Mouse (Mus musculus): ENCODE measurements at regions not wholly inside any gene's neighbourhood (a gene's known extent, or its start where the extent isn't known, plus 50 kb on each side); places are given as distances from the start of the nearest gene placed in this dataset.

DNA sequence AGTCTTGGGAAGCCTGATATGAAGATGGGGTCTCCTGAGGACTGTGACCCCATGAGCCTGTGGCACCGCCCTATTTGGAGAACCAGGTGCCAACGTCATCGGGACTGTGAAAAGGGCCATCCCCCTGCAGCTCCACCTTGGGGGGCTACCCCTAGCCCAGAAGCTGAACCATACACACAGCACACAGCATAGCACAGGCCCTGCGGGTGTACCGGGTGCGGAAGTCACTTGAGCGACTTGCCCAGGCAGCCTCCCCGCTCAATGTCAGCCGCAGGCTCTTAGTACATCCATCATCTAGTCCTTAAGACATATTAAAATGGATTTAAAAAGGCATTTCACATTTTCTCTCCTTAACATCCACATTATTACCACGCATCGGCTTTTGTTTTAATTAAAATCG lies 118.2 kb upstream of the Smad3 start:
- H3K4me1 ChIP-seq, result peaks cover 43% of the 10 kb centered on the region
- WGBS, result 87% methylated on average over 12 of the region's 12 CpGs
- H3K27me3 ChIP-seq (ENCODE audit: insufficient read depth, poor library complexity, severe bottlenecking), result no peaks in the 10 kb centered on the region
- no peaks in the 10 kb centered on the region for H3K9me3 ChIP-seq
- no peak for DNase-seq (ENCODE audit: low spot score)
- H3K27ac ChIP-seq, result 0 out of 2 replicates have a peak overlapping the region, but pooled peaks have one; percentile 6
- no peak overlapping the region for H3K4me3 ChIP-seq
- no peaks in the 10 kb centered on the region for H3K36me3 ChIP-seq

DNA sequence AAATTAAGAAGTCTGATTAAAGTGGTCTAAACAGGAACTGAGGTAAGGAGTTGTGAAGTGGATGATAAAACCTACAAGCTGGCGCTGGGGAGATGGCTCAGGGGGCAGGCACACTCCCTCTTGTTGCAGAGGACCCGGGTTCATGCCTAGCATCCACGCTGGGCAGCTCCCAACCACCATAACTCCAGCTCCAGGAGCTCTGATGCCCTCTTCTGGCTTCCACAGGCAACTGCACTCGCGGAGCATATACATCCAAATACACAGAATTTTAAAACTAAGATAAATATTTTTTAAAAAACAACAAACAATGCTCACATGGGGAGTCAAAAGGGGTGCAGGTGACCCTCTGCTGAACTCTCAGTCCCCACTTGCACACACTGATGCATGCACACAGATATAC lies 117.4 kb upstream of the Smad3 start:
- H3K27ac ChIP-seq, result no peak overlapping the region
- H3K36me3 ChIP-seq, result no peaks in the 10 kb centered on the region; the same call in 1 of the 2 replicates
- 87% methylated on average over 5 of the region's 5 CpGs for WGBS
- peaks cover 35% of the 10 kb centered on the region for H3K4me1 ChIP-seq
- DNase-seq (ENCODE audit: low spot score), result no peak
- H3K9me3 ChIP-seq, result 0 out of 2 replicates have a peak, but pooled peaks cover 2% of the 10 kb centered on the region
- no peak overlapping the region for H3K4me3 ChIP-seq
- H3K27me3 ChIP-seq (ENCODE audit: insufficient read depth, poor library complexity, severe bottlenecking), result no peaks in the 10 kb centered on the region

DNA sequence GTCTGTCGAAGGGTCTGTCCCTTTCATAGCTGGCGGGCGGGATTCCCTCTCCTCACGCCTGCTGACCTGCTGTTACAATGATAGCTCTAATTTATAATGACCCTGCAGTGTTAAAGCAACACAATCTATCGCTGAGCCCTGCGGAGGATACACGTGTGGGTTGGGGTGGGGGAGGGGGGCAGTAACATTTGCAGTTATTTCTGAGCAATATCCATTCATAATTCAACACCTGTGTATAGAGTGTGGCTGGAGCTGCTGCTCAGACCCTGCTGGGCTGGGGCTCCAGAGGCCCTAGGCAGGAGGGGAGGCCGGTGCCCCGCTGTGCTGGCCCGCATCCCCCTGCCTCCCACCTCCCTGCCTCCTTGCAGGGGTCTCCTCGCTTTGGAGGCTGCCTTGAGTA lies 106.6 kb upstream of the Smad3 start:
- Histone ChIP-seq H3K27me3 (ENCODE audit: insufficient read depth, poor library complexity, severe bottlenecking) (no peaks in the 10 kb centered on the region), H3K27ac (0 out of 2 replicates have a peak overlapping the region, but pooled peaks have one; percentile 6), H3K9me3 (no peaks in the 10 kb centered on the region; the same call in 1 of the 2 replicates), H3K4me3 (no peak overlapping the region), H3K4me1 (peaks cover 37% of the 10 kb centered on the region), H3K36me3 (no peaks in the 10 kb centered on the region)
- no peak for DNase-seq (ENCODE audit: low spot score)
- 57% methylated on average over 11 of the region's 11 CpGs for WGBS

DNA sequence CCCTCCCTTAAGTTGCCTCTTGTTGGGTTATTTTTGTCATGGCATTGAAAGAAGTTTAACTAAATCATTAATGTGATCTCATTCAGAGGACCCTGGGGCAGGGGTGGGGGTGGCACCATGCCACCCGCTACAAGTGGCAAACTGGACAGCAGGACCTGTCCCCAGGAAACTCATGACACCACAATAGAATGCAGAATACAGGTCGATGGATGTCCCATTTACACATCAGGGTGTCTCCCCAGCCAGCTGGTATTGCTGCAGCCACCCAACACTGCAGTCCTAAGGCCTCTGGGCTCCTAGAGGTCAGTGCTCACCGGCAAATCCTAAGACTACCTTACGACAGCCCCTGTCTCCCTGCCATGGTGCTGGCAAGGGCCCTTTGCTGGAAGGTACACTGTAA lies 105.5 kb upstream of the Smad3 start:
- DNase-seq (ENCODE audit: low spot score), result no peak
- H3K27ac ChIP-seq, result no peak overlapping the region
- no peaks in the 10 kb centered on the region for H3K36me3 ChIP-seq
- H3K4me1 ChIP-seq, result peaks cover 37% of the 10 kb centered on the region
- 77% methylated on average over 4 of the region's 4 CpGs for WGBS
- H3K9me3 ChIP-seq, result no peaks in the 10 kb centered on the region; the same call in 1 of the 2 replicates
- no peak overlapping the region for H3K4me3 ChIP-seq
- H3K27me3 ChIP-seq (ENCODE audit: insufficient read depth, poor library complexity, severe bottlenecking), result no peaks in the 10 kb centered on the region

DNA sequence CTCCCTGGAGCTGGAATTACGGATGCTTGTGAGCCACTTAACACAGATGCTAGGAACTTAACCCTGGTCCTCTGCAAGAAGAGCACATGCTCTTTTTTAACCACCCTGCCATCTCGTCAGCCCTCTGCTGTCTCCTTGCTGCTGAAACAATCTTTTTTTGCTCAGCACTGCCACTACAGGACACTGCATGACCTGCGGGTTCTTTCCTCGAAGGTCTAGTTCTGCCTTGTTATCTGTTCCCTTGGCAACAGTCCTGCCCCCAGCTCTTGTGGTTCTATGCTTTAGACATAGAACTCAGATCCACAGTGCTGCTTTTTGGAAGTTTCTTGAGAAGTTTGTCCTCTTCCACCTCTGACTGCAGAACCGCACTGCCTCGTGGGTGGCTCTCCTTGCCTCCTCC lies 104.6 kb upstream of the Smad3 start:
- Histone ChIP-seq H3K9me3 (no peaks in the 10 kb centered on the region; the same call in 1 of the 2 replicates), H3K4me1 (peaks cover 37% of the 10 kb centered on the region), H3K27ac (0 out of 2 replicates have a peak overlapping the region, but pooled peaks have one; percentile 6), H3K4me3 (no peak overlapping the region), H3K27me3 (ENCODE audit: insufficient read depth, poor library complexity, severe bottlenecking) (no peaks in the 10 kb centered on the region), H3K36me3 (no peaks in the 10 kb centered on the region)
- WGBS, result 34% methylated on average over 6 of the region's 6 CpGs
- DNase-seq (ENCODE audit: low spot score), result peak; percentile 89

DNA sequence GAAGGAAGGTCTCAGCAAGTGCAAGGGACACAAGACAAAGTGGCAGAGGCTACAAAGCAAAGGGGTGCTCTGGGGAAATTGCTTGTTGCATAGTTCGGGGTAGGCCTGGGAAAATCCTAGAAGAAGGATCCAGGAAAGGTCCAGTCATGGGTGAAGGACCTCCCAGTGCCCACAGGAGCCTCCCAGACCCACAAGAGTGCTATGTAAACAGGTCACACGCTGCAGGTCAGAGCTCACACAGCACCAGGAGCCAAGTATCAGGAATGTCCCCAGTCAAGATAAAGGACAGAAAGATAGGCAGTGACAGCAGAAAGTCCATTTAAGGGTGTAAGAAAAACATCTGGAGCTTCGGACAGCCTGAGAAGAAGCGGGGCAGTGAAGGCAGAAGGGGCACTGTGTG lies 103.6 kb upstream of the Smad3 start:
- no peaks in the 10 kb centered on the region for H3K27me3 ChIP-seq (ENCODE audit: insufficient read depth, poor library complexity, severe bottlenecking)
- no peaks in the 10 kb centered on the region for H3K36me3 ChIP-seq
- no peak overlapping the region for H3K4me3 ChIP-seq
- DNase-seq (ENCODE audit: low spot score), result no peak
- peak overlapping the region; percentile 67 for H3K27ac ChIP-seq
- no peaks in the 10 kb centered on the region; the same call in 1 of the 2 replicates for H3K9me3 ChIP-seq
- H3K4me1 ChIP-seq, result peaks cover 42% of the 10 kb centered on the region
- WGBS, result 24% methylated on average over 4 of the region's 4 CpGs

DNA sequence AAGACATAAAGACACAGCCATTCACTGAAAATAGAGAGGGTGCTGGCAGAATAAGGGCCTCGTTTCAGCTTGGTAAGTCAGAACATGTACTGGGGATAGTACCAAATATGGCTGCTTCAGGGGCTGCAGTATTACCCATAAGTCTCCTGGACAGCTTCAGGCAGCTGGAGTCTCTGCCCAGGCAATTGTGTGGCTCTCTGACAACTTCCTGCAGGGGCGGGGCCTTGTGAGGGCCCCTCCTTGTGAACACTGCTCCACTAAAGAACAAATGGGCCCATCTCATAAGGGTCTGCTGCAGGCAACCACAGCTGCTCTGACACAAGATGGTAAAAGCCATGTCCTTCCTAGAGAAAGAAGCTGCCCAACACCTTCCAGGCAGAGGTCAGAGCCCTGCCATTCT lies 102.4 kb upstream of the Smad3 start:
- WGBS, result 83% methylated on average over 2 of the region's 2 CpGs

DNA sequence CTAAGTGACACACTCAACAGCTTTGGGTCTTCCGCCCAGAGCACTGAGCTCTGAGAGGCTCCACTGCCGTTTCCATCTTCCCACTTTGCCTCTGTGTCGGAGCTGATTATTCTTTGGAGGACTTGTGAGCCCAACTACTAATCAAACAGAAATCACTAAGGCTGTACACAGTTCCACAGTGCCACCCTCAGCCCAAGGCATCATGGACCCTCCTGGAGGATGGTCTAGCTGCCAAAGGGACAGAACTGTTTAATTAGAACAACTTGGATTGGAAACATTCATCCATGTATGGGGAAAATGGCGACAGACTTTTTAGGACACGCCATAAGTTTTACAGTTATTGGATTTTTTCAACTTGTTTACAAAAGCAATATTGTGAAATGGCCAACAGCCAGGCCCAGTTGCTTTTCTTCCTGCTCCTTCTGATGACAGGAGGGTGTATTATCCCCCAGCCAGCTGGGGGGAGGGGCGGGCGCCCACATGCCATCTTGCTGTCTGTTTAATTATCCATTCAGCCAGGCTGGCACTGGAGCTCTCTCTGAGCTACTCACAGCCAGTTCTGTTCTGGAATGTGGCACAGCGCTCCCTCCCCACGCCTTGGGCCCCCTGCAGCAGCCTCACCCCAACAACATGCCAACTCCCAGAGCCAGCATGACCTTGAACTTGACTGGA lies 98.4 kb upstream of the Smad3 start:
- H3K4me1 ChIP-seq, result peaks cover 26% of the 10 kb centered on the region
- no peaks in the 10 kb centered on the region for H3K36me3 ChIP-seq
- DNase-seq (ENCODE audit: low spot score), result no peak
- WGBS, result 75% methylated on average over 9 of the region's 9 CpGs
- no peak overlapping the region for H3K4me3 ChIP-seq
- 0 out of 2 replicates have a peak overlapping the region, but pooled peaks have one; percentile 57 for H3K27ac ChIP-seq
- no peaks in the 10 kb centered on the region; the same call in 1 of the 2 replicates for H3K27me3 ChIP-seq (ENCODE audit: insufficient read depth, poor library complexity, severe bottlenecking)
- H3K9me3 ChIP-seq, result no peaks in the 10 kb centered on the region

More for the DNA sequence above, 102.4 kb upstream of the Smad3 start:
- H3K36me3 ChIP-seq, result no peaks in the 10 kb centered on the region
- peaks cover 45% of the 10 kb centered on the region for H3K4me1 ChIP-seq
- H3K4me3 ChIP-seq, result no peak overlapping the region
- no peak for DNase-seq (ENCODE audit: low spot score)
- no peak overlapping the region; the same call in 1 of the 2 replicates for H3K27ac ChIP-seq
- H3K9me3 ChIP-seq, result no peaks in the 10 kb centered on the region
- no peaks in the 10 kb centered on the region for H3K27me3 ChIP-seq (ENCODE audit: insufficient read depth, poor library complexity, severe bottlenecking)

DNA sequence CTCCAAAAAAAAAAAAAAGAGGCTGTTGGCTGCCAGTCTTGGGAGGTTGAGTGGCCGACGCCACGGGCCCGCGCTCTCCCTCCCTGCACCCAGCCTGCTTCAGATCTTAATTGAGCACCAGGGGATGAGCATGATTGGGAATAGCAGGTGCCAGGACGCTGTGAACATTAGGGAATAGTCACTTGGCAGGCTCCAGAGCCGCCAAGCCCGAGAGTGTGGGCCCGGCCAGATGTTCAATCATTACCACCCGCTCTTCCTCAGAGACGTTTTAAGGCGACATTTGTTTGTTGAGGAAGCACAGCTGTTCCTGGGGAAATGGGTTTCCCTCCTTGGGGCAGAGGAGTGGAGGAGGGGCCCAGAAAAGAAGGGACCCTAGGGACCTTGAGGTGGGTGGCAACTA lies 94.0 kb upstream of the Smad3 start:
- no peaks in the 10 kb centered on the region for H3K9me3 ChIP-seq
- no peak overlapping the region for H3K4me3 ChIP-seq
- no peak for DNase-seq (ENCODE audit: low spot score)
- H3K27ac ChIP-seq, result no peak overlapping the region
- 65% methylated on average over 12 of the region's 12 CpGs for WGBS
- no peaks in the 10 kb centered on the region; the same call in 1 of the 2 replicates for H3K27me3 ChIP-seq (ENCODE audit: insufficient read depth, poor library complexity, severe bottlenecking)
- H3K36me3 ChIP-seq, result no peaks in the 10 kb centered on the region
- H3K4me1 ChIP-seq, result peaks cover 10% of the 10 kb centered on the region

DNA sequence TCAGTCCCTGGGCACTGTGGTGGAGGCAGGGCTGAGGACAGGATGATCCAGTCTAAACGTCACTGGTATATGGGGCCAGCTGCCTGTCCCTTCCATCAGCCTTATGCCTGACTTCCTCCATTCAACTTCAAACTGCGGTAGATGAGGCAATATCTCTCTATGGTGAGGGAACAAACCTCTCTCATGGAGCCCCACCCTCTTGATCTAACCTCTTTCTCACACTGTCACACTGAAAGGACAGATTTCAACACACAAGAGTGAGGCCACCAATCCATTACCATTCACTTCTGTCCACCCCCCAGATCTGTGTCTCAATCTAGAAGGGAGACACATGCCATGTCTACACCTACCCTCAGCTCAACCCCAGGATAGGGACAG lies 92.5 kb upstream of the Smad3 start:
- no peaks in the 10 kb centered on the region for H3K9me3 ChIP-seq
- H3K36me3 ChIP-seq, result no peaks in the 10 kb centered on the region
- WGBS, result 79% methylated on average over 2 of the region's 2 CpGs
- no peaks in the 10 kb centered on the region; the same call in 1 of the 2 replicates for H3K27me3 ChIP-seq (ENCODE audit: insufficient read depth, poor library complexity, severe bottlenecking)
- no peak overlapping the region for H3K27ac ChIP-seq
- H3K4me1 ChIP-seq, result peaks cover 4% of the 10 kb centered on the region; the same call in 1 of the 2 replicates
- no peak overlapping the region for H3K4me3 ChIP-seq
- DNase-seq (ENCODE audit: low spot score), result no peak

DNA sequence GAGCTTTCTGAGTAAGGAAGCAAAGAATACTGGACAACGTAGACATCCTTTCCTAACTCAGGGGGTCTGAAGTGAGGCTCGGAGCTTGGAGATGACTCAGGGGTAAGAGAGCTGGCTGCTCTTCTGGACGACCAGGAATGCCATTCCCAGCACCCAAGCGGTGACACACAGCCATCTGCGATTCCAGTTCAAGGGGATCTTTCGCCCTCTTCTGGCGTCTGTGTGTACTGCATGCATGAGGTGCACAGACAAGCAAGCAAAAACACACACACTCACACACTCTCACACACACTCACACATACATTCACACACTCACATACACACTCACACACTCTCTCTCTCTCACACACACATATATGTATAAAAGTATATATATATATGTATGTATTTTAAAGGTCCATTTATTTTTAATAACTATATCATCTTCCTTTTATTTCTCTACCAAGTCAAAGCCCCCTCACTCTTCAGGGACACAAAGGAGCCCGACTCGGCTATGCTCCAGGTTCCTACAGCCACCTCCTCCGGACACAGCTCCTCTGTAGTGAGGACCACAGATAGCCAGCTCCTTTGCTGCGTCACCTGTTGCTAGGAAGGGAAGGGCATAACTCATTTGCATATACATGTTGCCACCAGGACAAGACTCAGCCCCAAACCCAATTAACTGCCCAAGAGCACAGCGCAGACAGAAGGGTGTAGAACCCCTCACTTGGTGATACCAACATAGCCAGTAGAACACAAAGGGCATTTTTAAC lies 91.9 kb upstream of the Smad3 start:
- no peak overlapping the region for H3K4me3 ChIP-seq
- no peaks in the 10 kb centered on the region; the same call in 1 of the 2 replicates for H3K27me3 ChIP-seq (ENCODE audit: insufficient read depth, poor library complexity, severe bottlenecking)
- no peaks in the 10 kb centered on the region for H3K9me3 ChIP-seq
- WGBS, result 71% methylated on average over 12 of the region's 12 CpGs
- peaks cover 4% of the 10 kb centered on the region; the same call in 1 of the 2 replicates for H3K4me1 ChIP-seq
- DNase-seq (ENCODE audit: low spot score), result no peak
- no peaks in the 10 kb centered on the region for H3K36me3 ChIP-seq
- H3K27ac ChIP-seq, result no peak overlapping the region

DNA sequence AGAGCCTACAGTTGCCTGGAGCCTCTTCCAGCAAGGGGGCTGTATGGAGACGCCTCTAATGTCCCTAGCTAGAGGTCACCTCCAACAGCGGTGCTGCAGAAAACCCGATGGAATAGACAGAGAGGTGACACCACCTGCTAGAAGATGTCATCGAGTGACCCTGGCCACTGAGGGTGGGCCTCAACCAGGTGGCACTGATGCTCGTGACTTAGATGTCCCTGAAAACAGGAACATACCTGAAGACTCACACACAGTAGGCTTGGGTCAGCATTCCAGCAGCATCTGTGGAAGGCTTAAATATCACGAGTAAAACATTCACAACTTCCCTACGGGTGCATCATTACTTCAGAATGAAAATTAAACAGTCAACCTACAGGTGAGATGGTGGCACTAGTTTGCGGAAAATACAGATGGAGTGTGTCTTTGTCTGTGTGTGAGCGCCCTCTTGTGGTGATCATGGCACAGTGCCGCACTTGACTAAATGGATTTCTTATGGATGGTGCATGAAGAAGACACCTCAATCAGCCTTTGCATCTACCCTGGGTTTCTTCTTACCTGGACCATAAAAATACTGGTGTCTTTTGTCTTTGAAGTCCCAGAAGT lies 86.2 kb upstream of the Smad3 start:
- no peaks in the 10 kb centered on the region for H3K9me3 ChIP-seq
- no peaks in the 10 kb centered on the region for H3K4me1 ChIP-seq
- H3K27ac ChIP-seq, result no peak overlapping the region
- no peak for DNase-seq (ENCODE audit: low spot score)
- 29% methylated on average over 10 of the region's 10 CpGs for WGBS
- H3K27me3 ChIP-seq (ENCODE audit: insufficient read depth, poor library complexity, severe bottlenecking), result no peaks in the 10 kb centered on the region; the same call in 1 of the 2 replicates
- H3K4me3 ChIP-seq, result no peak overlapping the region
- H3K36me3 ChIP-seq, result no peaks in the 10 kb centered on the region

DNA sequence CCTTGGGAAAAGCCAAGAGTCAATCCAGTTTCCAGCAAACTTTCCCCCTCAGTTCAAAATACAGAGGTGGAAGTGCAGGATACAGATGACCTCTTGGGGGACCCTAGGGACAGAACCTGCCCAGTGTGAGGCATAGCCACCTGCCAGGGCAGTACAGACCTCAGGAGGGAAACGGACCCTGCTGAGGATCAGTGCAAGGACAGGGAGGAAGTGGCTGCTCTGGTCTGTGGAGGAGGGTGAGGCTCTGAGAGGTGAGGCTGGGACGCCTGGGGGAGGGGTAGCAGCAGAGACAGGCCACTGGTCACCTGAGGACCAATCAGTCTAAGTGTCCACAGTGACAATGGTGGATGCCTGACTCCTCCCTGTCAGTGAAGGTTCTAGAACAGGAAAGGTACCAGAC lies 85.6 kb upstream of the Smad3 start:
- H3K27me3 ChIP-seq (ENCODE audit: insufficient read depth, poor library complexity, severe bottlenecking), result peaks cover 3% of the 10 kb centered on the region; the same call in 1 of the 2 replicates
- H3K4me1 ChIP-seq, result no peaks in the 10 kb centered on the region
- H3K9me3 ChIP-seq, result no peaks in the 10 kb centered on the region
- 42% methylated on average over 2 of the region's 2 CpGs for WGBS
- H3K36me3 ChIP-seq, result no peaks in the 10 kb centered on the region
- DNase-seq (ENCODE audit: low spot score), result no peak
- no peak overlapping the region for H3K27ac ChIP-seq
- no peak overlapping the region for H3K4me3 ChIP-seq
